Mouse (Mus musculus): Measurements from ENCODE around the gene Mcm8.

DNA sequence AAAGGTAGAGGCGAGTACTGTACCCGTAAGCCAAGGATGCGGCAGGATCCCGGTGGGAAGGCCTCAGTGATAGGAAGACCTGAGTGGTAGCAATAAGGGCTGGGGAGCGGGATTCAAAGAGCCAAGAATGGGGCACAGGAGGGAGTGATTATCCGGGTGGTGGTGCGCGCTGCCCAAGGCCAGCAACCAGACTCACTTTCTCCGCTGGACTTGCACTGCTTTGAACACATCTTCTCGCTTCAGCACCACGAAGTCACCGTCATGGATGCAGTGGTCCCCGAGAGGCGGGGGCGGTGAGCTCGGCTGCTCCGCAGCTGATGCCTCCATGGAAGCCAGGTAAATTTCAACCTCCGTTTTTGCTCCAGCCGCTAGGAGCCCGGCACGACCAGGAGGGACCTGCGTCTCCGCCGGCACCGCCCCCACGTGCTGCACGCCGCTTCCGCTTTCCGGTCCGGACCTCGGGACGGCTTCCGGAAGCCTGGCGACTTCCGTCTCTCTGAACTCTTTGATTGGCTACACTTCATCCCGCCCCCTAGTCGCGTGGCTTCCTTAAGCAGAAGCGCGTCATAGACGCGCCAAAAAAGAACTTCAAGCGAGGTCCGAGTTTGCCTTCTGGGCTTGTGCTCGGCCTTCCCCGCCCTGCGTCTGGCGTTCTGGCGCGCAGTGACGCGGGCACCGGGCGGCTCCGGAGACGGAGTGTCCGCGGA, at the start of gene Mcm8, which contains the start of gene Trmt6:
- TF ChIP-seq GATA1 (IDR thresholded peaks at IDR 0.05; ENCODE audit: low read length): no peak
- TF ChIP-seq TAL1 (IDR thresholded peaks at IDR 0.05; ENCODE audit: low read length): no peak
